Mouse (Mus musculus) ZHBTc4 (cell line): ENCODE data around the gene Ank3.
A peak's percentile ranks its signal among the peaks of the same experiment; 100 is the strongest.

Source experiments
- DNase-seq: peaks from one replicate; pipeline ENCODE4 v3.0.0-alpha.2; 2011; ENCODE audit warnings: low read depth, low spot score

The Ank3 gene

GRCm38 (mm10) chr10:70049771-70050170, 651.2 kb downstream of the Ank3 start:
- no peak for DNase-seq

- no peak for DNase-seq
Observed at GRCm38 (mm10) chr10:70055291-70055690, 656.7 kb downstream of the Ank3 start.

GRCm38 (mm10) chr10:70057064-70057463, 658.5 kb downstream of the Ank3 start:
- no peak for DNase-seq

GRCm38 (mm10) chr10:70060021-70060688, 661.6 kb downstream of the Ank3 start:
- DNase-seq = peak; percentile 33

GRCm38 (mm10) chr10:70060689-70061081, 662.1 kb downstream of the Ank3 start:
- DNase-seq = peak; percentile 54

GRCm38 (mm10) chr10:70063881-70064555, 665.4 kb downstream of the Ank3 start:
- DNase-seq = no peak

- no peak for DNase-seq
Observed at GRCm38 (mm10) chr10:70065191-70065590, 666.6 kb downstream of the Ank3 start.

GRCm38 (mm10) chr10:70066497-70067168, 668.1 kb downstream of the Ank3 start:
- peak; percentile 32 for DNase-seq

GRCm38 (mm10) chr10:70067169-70068115, 668.9 kb downstream of the Ank3 start:
- DNase-seq = no peak

GRCm38 (mm10) chr10:70069321-70069720, 670.7 kb downstream of the Ank3 start:
- DNase-seq = no peak

GRCm38 (mm10) chr10:70071334-70071733, 672.8 kb downstream of the Ank3 start:
- no peak for DNase-seq
